Mouse (Mus musculus): ENCODE results near the gene Vmn2r26. TPM values are rescaled to one million over a fixed set of nuclear protein-coding genes. Genes with fewer than 3 reads are reported as not detected.

The Vmn2r26 gene
- not detected for polyA plus RNA-seq (2014; fragmentation: Illumina TruSeq; extraction: RNeasy Lipid Tissue Mini Kit (QIAGEN cat#74804); ENCODE audit: low read depth, low replicate concordance)

DNA sequence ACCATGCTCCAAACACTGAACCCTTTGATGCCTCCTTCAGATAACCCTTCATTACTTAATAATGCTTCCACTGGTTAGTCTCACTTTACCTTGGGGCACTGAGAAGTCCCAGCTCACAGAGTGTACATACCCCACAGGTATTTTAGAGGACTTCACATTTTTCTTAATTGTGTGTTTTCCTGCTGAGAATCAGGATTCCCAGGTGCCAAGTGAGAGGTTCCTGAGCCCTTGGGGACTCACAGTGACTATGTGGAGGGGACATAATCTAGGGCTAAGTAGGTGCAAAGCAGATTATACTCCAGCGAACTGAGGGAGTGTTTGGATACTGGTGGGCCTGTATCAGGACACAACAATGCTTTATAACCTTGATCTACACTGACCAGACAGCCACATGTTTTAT lies at the start of gene Vmn2r26:
Gene Vmn2r26 (plus strand): TSS at position 301 of the 400 bp plus-strand sequence.

Other genes with a start within 250 kb of the Vmn2r26 start
- gene Vmn2r24, start 245.7 kb upstream of the Vmn2r26 start, polyA plus RNA-seq (2014; fragmentation: Illumina TruSeq; extraction: RNeasy Lipid Tissue Mini Kit (QIAGEN cat#74804); ENCODE audit: low read depth, low replicate concordance): not detected
- not detected for gene Vmn2r25, start 171.1 kb upstream of the Vmn2r26 start, polyA plus RNA-seq (2014; fragmentation: Illumina TruSeq; extraction: RNeasy Lipid Tissue Mini Kit (QIAGEN cat#74804); ENCODE audit: low read depth, low replicate concordance)
- gene Vmn2r27, start 207.3 kb downstream of the Vmn2r26 start, polyA plus RNA-seq (2014; fragmentation: Illumina TruSeq; extraction: RNeasy Lipid Tissue Mini Kit (QIAGEN cat#74804); ENCODE audit: low read depth, low replicate concordance): not detected